Mouse (Mus musculus) heart, embryonic 12.5 days (tissue): Measurements from ENCODE around the gene Gpc5. TPM values are rescaled to one million over a fixed set of nuclear protein-coding genes. Genes with fewer than 3 reads are reported as not detected.

Source experiments
- ATAC-seq: fragments of 200-750 bp; cut with Nextera tagmentation; 2 replicates; pipeline ENCODE4 v1.8.0; 2017; ENCODE audit warnings: moderate TSS enrichment, moderate library complexity; ENCODE audit not compliant: insufficient number of reproducible peaks, low FRiP score
- H3K27ac ChIP-seq: fragments of 300-500 bp; sonication (generic); 2 replicates; pipeline ENCODE4 v1.5.1; 2016; ENCODE audit warnings: mild to moderate bottlenecking, moderate library complexity; ENCODE audit not compliant: poor library complexity, severe bottlenecking
- H3K27me3 ChIP-seq: fragments of 300-500 bp; sonication (generic); replicated peaks from 2 replicates; pipeline ENCODE4 v1.6.1; 2016; ENCODE audit warnings: mild to moderate bottlenecking, moderate library complexity
- H3K36me3 ChIP-seq: fragments of 300-500 bp; sonication (generic); 2 replicates; pipeline ENCODE4 v1.6.1; 2016; ENCODE audit warnings: mild to moderate bottlenecking, moderate library complexity
- H3K4me1 ChIP-seq: fragments of 300-500 bp; sonication (generic); replicated peaks from 2 replicates; pipeline ENCODE4 v1.6.1; 2016; ENCODE audit warnings: mild to moderate bottlenecking
- H3K4me2 ChIP-seq: fragments of 300-500 bp; sonication (generic); 2 replicates; pipeline ENCODE4 v1.6.1; 2016; ENCODE audit warnings: mild to moderate bottlenecking, moderate library complexity
- H3K4me3 ChIP-seq: fragments of 300-500 bp; sonication (generic); 2 replicates; pipeline ENCODE4 v1.5.1; 2016; ENCODE audit warnings: mild to moderate bottlenecking
- H3K9ac ChIP-seq: fragments of 300-500 bp; sonication (generic); 2 replicates; pipeline ENCODE4 v1.6.1; 2016; ENCODE audit warnings: mild to moderate bottlenecking, moderate library complexity
- H3K9me3 ChIP-seq: fragments of 300-500 bp; sonication (generic); replicated peaks from 2 replicates; pipeline ENCODE4 v1.6.1; 2016; ENCODE audit warnings: mild to moderate bottlenecking, moderate library complexity
- WGBS: fragments of 180-500 bp; shearing (Covaris S2); methylation state at CpG from one replicate; pipeline ENCODE4 v1.1.7; 2016; 5-methylcytosine and 5-hydroxymethylcytosine counted together
- polyA plus RNA-seq: library from polyadenylated mRNA; unstranded; fragments of >200 nt; fragmentation: Nextera tagmentation; extraction: Ambion mirVana; gene quantifications from 2 replicates; pipeline ENCODE4 v1.2.1, GENCODE M21; 2016

Gpc5 gene
- polyA plus RNA-seq, 1 experiment from 2014 or later, result 0.57 TPM

DNA sequence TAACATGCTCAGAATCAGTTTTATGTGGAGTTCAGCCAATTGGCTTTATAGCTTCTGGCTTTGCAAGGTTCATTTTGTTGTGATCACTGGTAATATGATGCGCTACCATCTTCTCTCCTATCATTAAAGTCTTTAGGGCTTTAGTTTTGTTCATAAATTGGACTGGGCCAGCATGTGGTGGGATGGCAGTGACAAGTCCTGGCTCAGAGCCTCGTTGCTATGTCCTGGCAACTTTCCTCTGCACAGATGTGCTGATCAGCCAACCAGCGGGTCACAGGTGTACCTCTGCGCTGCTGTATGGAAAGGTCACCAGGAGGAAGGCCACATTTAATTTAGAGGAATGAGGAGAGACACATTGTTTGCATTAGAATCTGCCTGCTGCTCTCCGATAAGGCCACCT is 1077.1 kb downstream of the Gpc5 start:
- no peak overlapping the region for H3K4me3 ChIP-seq
- no peaks in the 10 kb centered on the region for H3K36me3 ChIP-seq
- no peak for ATAC-seq
- H3K9me3 ChIP-seq, result no peaks in the 10 kb centered on the region
- 79% methylated on average over 5 of the region's 5 CpGs for WGBS
- no peak overlapping the region for H3K4me2 ChIP-seq
- H3K27me3 ChIP-seq, result no peaks in the 10 kb centered on the region
- H3K9ac ChIP-seq, result no peak overlapping the region
- H3K4me1 ChIP-seq, result no peaks in the 10 kb centered on the region
- H3K27ac ChIP-seq, result no peak overlapping the region

DNA sequence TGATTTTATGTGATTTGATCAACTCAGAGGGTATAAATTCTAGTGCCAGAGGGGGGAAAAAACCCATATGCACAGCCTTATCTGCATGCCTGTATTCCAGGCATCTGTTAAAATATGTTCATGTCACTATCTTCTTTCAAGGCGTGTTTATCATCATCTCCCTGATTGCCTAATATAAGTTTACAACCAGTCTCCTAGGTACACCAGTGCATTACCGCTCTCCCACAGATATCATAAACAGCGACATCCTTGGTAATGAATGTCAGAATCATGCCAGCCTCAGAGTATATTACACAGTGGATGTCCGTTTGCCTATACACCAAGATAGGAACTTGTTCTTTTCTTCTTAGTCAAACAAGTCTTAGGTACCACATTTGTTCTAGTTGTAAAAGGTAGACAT is 1095.0 kb downstream of the Gpc5 start:
- H3K36me3 ChIP-seq, result no peaks in the 10 kb centered on the region
- H3K27ac ChIP-seq, result no peak overlapping the region
- ATAC-seq, result no peak

GRCm38 (mm10) chr14:116206977-116207376 is 1115.0 kb downstream of the Gpc5 start:
- Histone ChIP-seq H3K27me3 (no peaks in the 10 kb centered on the region), H3K9ac (no peak overlapping the region), H3K4me3 (no peak overlapping the region), H3K27ac (no peak overlapping the region), H3K9me3 (no peaks in the 10 kb centered on the region), H3K4me2 (no peak overlapping the region), H3K4me1 (no peaks in the 10 kb centered on the region), H3K36me3 (no peaks in the 10 kb centered on the region)
- no peak for ATAC-seq
- WGBS, result 28% methylated on average over 6 of the region's 6 CpGs

More for the DNA sequence above, 1095.0 kb downstream of the Gpc5 start:
- Histone ChIP-seq H3K9ac (no peak overlapping the region), H3K9me3 (no peaks in the 10 kb centered on the region), H3K27me3 (no peaks in the 10 kb centered on the region), H3K4me3 (no peak overlapping the region), H3K4me1 (no peaks in the 10 kb centered on the region), H3K4me2 (no peak overlapping the region)
- WGBS, result 78% methylated on average over 4 of the region's 4 CpGs

- no peaks in the 10 kb centered on the region for H3K9me3 ChIP-seq
- no peaks in the 10 kb centered on the region for H3K27me3 ChIP-seq
- WGBS, result 92% methylated on average over 3 of the region's 3 CpGs
- ATAC-seq, result no peak
- no peak overlapping the region for H3K9ac ChIP-seq
- no peak overlapping the region for H3K4me3 ChIP-seq
- no peak overlapping the region for H3K4me2 ChIP-seq
- H3K4me1 ChIP-seq, result no peaks in the 10 kb centered on the region
- no peak overlapping the region for H3K27ac ChIP-seq
- no peaks in the 10 kb centered on the region for H3K36me3 ChIP-seq
Observed at GRCm38 (mm10) chr14:116208581-116208980, 1116.6 kb downstream of the Gpc5 start.

GRCm38 (mm10) chr14:116209045-116209444 is 1117.0 kb downstream of the Gpc5 start:
- H3K9me3 ChIP-seq, result no peaks in the 10 kb centered on the region
- no peak overlapping the region for H3K27ac ChIP-seq
- no peaks in the 10 kb centered on the region for H3K36me3 ChIP-seq
- H3K4me3 ChIP-seq, result no peak overlapping the region
- ATAC-seq, result no peak
- H3K9ac ChIP-seq, result no peak overlapping the region
- 62% methylated on average over 5 of the region's 5 CpGs for WGBS
- no peaks in the 10 kb centered on the region for H3K4me1 ChIP-seq
- no peak overlapping the region for H3K4me2 ChIP-seq
- no peaks in the 10 kb centered on the region for H3K27me3 ChIP-seq

DNA sequence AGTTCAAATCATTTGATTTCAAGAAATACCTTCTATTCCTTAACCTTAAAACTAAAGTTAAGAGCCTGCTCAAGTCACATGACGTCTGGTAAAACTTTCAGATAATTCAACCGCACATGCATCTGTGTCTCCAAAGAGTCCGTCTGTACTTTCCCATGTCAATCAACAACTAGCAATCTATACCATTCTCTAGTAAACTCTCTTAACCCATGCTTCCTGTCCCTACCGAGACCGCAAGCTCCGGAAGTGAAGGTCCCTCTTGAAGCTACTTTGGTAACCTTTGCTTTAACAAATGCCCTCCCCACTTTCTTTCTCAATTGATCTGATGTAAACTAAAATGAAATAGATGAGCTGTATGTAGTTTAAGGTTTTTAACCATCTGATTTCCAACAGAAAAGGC is 1118.3 kb downstream of the Gpc5 start:
- H3K36me3 ChIP-seq, result no peaks in the 10 kb centered on the region
- no peak overlapping the region for H3K27ac ChIP-seq
- no peak for ATAC-seq
- WGBS, result 70% methylated on average over 6 of the region's 6 CpGs
- H3K4me3 ChIP-seq, result no peak overlapping the region
- no peak overlapping the region for H3K4me2 ChIP-seq
- no peaks in the 10 kb centered on the region for H3K27me3 ChIP-seq
- H3K9ac ChIP-seq, result no peak overlapping the region
- no peaks in the 10 kb centered on the region for H3K4me1 ChIP-seq
- no peaks in the 10 kb centered on the region for H3K9me3 ChIP-seq

DNA sequence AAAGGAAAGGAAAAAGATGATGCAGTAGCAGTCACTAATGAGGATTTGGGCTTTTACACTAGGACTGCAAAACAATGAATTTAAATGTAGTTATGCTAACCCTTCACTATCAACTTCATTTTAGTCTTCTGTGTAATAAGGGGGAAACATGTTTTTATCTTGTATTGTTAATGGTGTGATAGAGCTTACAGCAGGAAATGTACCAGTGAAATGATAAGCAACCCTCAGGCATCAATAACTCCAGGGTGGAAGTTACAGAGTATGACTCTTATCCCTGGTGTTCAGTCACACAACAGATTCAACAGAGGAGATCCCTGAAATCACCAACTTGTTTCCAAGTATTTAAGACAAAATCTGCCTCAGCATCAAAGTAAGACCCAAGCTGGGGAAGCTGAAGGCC is 1120.0 kb downstream of the Gpc5 start:
- no peak overlapping the region for H3K9ac ChIP-seq
- H3K4me3 ChIP-seq, result no peak overlapping the region
- ATAC-seq, result no peak
- H3K36me3 ChIP-seq, result no peaks in the 10 kb centered on the region
- no peaks in the 10 kb centered on the region for H3K9me3 ChIP-seq
- H3K27me3 ChIP-seq, result no peaks in the 10 kb centered on the region
- H3K4me2 ChIP-seq, result no peak overlapping the region
- H3K27ac ChIP-seq, result no peak overlapping the region
- no peaks in the 10 kb centered on the region for H3K4me1 ChIP-seq

DNA sequence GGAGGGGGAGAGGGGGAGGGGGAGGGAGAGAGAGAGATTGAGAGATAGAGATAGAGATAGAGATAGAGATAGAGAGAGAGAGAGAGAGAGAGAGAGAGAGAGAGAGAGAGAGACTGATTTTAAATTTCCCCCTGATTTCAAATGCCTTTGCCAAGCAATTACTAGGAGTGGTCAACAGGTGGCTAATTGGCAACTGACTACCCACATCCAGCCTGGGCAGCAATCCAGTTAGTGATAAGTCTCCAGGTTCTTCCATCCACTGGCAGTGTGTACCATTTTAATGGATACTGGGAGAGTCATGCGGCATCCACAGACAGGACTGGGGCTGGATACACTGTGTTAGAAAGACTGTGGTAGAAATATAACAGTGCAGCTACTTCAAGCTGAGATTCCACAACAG is 1166.1 kb downstream of the Gpc5 start:
- Histone ChIP-seq H3K9ac (no peak overlapping the region), H3K27me3 (no peaks in the 10 kb centered on the region), H3K4me3 (no peak overlapping the region), H3K4me1 (no peaks in the 10 kb centered on the region), H3K27ac (no peak overlapping the region), H3K36me3 (no peaks in the 10 kb centered on the region), H3K9me3 (no peaks in the 10 kb centered on the region), H3K4me2 (no peak overlapping the region)
- 95% methylated on average over 1 of the region's 1 CpGs for WGBS
- ATAC-seq, result no peak

DNA sequence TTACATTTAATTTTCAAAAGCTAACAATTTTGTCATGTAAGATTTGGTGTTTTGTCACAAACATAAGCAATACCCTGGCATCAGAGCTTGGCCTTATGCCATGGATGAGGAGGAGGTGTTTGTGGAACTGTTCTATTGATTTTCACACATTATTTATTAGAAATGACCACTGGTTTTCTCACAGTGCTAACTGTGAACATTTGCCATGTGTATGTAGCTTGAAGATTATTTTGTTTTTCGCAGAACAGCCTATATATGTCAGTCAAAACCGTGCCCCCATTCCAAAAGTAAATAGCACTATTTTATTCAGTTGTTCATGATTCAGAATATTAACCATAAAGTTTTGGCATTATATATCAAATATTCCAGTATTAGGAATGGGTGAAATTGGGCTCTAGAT is 1216.5 kb downstream of the Gpc5 start:
- no peak for ATAC-seq
- H3K36me3 ChIP-seq, result no peaks in the 10 kb centered on the region

DNA sequence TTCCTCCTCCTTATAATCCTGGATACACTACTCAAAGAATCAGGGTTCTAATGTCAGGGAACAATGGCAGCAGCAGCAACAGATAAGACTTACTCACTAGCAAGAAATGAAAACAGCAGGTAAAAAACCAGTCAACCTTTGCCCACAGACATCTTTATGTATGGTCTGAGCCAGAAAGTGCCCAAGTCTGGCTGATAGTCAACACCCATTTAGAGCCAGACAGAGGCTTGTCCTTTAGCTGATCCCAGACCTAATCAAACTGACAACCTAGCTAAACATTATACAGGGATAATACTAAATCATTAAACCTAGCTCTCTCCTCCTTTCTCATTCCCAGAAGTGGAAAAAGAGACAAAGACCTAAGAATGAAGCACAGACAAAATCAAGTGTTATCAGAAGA is 1225.5 kb downstream of the Gpc5 start:
- Histone ChIP-seq H3K9ac (no peak overlapping the region), H3K4me2 (no peak overlapping the region), H3K4me1 (no peaks in the 10 kb centered on the region), H3K27me3 (no peaks in the 10 kb centered on the region), H3K9me3 (no peaks in the 10 kb centered on the region), H3K27ac (no peak overlapping the region), H3K36me3 (no peaks in the 10 kb centered on the region), H3K4me3 (no peak overlapping the region)
- no peak for ATAC-seq

More for the DNA sequence above, 1216.5 kb downstream of the Gpc5 start:
- Histone ChIP-seq H3K27me3 (no peaks in the 10 kb centered on the region), H3K27ac (no peak overlapping the region), H3K4me1 (no peaks in the 10 kb centered on the region), H3K9me3 (no peaks in the 10 kb centered on the region), H3K9ac (no peak overlapping the region), H3K4me2 (no peak overlapping the region), H3K4me3 (no peak overlapping the region)
- WGBS, result 86% methylated on average over 2 of the region's 2 CpGs

GRCm38 (mm10) chr14:116336182-116336581 is 1244.2 kb downstream of the Gpc5 start:
- no peak overlapping the region for H3K27ac ChIP-seq
- H3K9me3 ChIP-seq, result no peaks in the 10 kb centered on the region
- no peak overlapping the region for H3K4me2 ChIP-seq
- no peaks in the 10 kb centered on the region for H3K36me3 ChIP-seq
- H3K4me1 ChIP-seq, result no peaks in the 10 kb centered on the region
- ATAC-seq, result no peak
- no peak overlapping the region for H3K4me3 ChIP-seq
- H3K9ac ChIP-seq, result no peak overlapping the region
- H3K27me3 ChIP-seq, result no peaks in the 10 kb centered on the region
- WGBS, result 79% methylated on average over 4 of the region's 4 CpGs

- Histone ChIP-seq H3K36me3 (no peaks in the 10 kb centered on the region), H3K9me3 (no peaks in the 10 kb centered on the region), H3K4me1 (no peaks in the 10 kb centered on the region), H3K27me3 (no peaks in the 10 kb centered on the region), H3K27ac (no peak overlapping the region), H3K4me2 (no peak overlapping the region), H3K9ac (no peak overlapping the region), H3K4me3 (no peak overlapping the region)
- no peak for ATAC-seq
- 73% methylated on average over 3 of the region's 3 CpGs for WGBS
Observed at GRCm38 (mm10) chr14:116338395-116338794, 1246.4 kb downstream of the Gpc5 start.
